Mouse (Mus musculus): ENCODE data around the gene Arf5. TPM values are rescaled to one million over a fixed set of nuclear protein-coding genes. Genes with fewer than 3 reads are reported as not detected.

Gene Arf5
- polyA plus RNA-seq (2015; fragmentation: Nextera tagmentation; extraction: Ambion mirVana): 388 and 403 TPM in 2 replicates

DNA sequence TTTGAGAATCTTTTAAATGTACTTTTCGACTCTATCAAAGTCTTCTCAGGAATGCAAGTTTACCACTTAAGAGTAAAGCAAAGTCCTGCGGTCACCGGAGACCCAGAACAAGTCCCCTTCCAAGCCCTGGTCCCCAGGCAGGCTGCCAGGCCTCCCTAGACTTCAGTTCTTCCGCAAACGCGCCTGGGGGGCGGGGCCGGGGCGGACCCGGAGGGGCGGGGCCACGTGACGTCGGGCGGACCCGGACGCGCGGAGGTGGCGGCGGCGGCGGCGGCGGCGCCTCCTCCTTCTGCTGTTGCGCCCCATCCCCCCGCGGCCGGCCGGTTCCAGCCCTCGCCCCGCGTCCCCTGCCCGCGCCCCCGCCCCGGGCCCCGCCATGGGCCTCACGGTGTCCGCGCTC, at the start of gene Arf5:
Gene Arf5 (plus strand): TSS at position 248 of the 400 bp plus-strand sequence.
- H3K27me3 ChIP-seq: no peaks in the 10 kb centered on the region
- peak within 1 kb of the TSS; percentile 94 for H3K27ac ChIP-seq
- peaks cover 67% of the 10 kb centered on the region for H3K4me1 ChIP-seq (replicated peaks)
- peak within 1 kb of the TSS; percentile 99 for H3K9ac ChIP-seq
- peak within 1 kb of the TSS; percentile 99 for H3K4me3 ChIP-seq (replicated peaks)
- ATAC-seq (ENCODE audit: low read depth): peak; percentile 33
- no peaks in the 10 kb centered on the region for H3K9me3 ChIP-seq (replicated peaks)
- H3K36me3 ChIP-seq: peaks cover 40% of the 10 kb centered on the region
- peak within 1 kb of the TSS; percentile 95 for H3K4me2 ChIP-seq
- under 1% methylated on average over 26 of the region's 42 CpGs for WGBS (ENCODE audit: insufficient replicate concordance)
- peak; percentile 83 for DNase-seq

- Histone ChIP-seq H3K27me3 (no peaks in the 10 kb centered on the region), H3K27ac (no peak overlapping the region), H3K36me3 (no peaks in the 10 kb centered on the region), H3K4me2 (no peak overlapping the region), H3K4me1 (replicated peaks) (no peaks in the 10 kb centered on the region), H3K9me3 (replicated peaks) (no peaks in the 10 kb centered on the region), H3K9ac (no peak overlapping the region), H3K4me3 (replicated peaks) (no peak overlapping the region)
- DNase-seq (no peak), ATAC-seq (ENCODE audit: low read depth) (no peak)
- WGBS (ENCODE audit: insufficient replicate concordance): 41% methylated on average over 4 of the region's 4 CpGs
Observed at GRCm38 (mm10) chr6:28381983-28382382, 41.4 kb upstream of the Arf5 start.

DNA sequence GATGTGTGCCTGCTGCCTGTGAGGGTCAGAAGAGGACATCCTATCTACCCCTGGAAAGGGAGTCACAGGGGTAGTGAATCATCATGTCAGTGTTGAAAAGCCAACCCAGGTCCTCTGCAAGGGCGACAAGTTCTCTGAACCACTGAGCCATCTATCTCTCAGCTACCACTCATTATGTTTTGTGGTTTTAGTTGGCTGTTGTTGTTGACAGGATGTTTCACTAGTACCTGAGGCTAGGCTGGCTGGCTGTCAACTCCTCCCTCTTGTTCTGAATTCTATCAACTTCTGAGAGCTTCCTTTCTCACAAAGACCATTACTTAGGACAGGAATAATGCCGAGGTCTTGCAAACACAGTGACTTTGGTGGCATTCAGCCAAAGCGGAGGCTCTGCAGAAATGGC, 38.2 kb upstream of the Arf5 start:
- H3K36me3 ChIP-seq: no peaks in the 10 kb centered on the region
- H3K4me1 ChIP-seq (replicated peaks): no peaks in the 10 kb centered on the region
- H3K27ac ChIP-seq: no peak overlapping the region
- no peaks in the 10 kb centered on the region for H3K27me3 ChIP-seq
- no peak overlapping the region for H3K9ac ChIP-seq
- ATAC-seq (ENCODE audit: low read depth) (no peak), DNase-seq (no peak)
- 53% methylated on average over 3 of the region's 3 CpGs for WGBS (ENCODE audit: insufficient replicate concordance)
- no peaks in the 10 kb centered on the region for H3K9me3 ChIP-seq (replicated peaks)
- no peak overlapping the region for H3K4me3 ChIP-seq (replicated peaks)
- no peak overlapping the region for H3K4me2 ChIP-seq

DNA sequence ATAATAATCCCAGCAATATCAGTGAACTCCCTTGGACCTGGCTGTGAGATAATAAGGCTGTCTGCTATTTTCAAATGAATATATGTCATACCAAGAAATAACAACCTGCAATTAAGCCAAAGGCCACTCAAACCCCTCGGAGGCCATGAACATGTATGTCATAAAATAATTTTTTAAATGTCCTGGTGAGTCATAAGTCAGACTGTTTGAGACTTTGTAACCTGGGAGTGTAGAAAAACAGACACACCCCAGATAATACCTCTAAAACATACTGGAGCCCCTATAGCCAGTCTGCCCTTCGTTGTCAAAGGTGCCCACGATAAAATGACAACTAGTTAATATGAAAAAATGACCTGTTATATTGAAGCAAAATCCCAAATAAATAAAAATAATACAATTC, 34.3 kb upstream of the Arf5 start:
- H3K27ac ChIP-seq: no peak overlapping the region
- 66% methylated on average over 3 of the region's 3 CpGs for WGBS (ENCODE audit: insufficient replicate concordance)
- no peak for ATAC-seq (ENCODE audit: low read depth)

GRCm38 (mm10) chr6:28396051-28396852, 27.1 kb upstream of the Arf5 start:
- 29% methylated on average over 15 of the region's 15 CpGs for whole genome bisulfite sequencing (ENCODE audit: insufficient replicate concordance)
- DNase-seq: no peak
- H3K4me3 ChIP-seq (replicated peaks): no peak overlapping the region

More for the DNA sequence above, 34.3 kb upstream of the Arf5 start:
- Histone ChIP-seq H3K9ac (no peak overlapping the region), H3K9me3 (replicated peaks) (no peaks in the 10 kb centered on the region), H3K27me3 (peaks cover 2% of the 10 kb centered on the region; the same call in 1 of the 2 replicates), H3K36me3 (no peaks in the 10 kb centered on the region), H3K4me2 (no peak overlapping the region), H3K4me1 (replicated peaks) (no peaks in the 10 kb centered on the region), H3K4me3 (replicated peaks) (no peak overlapping the region)
- DNase-seq: no peak

GRCm38 (mm10) chr6:28396853-28397457, 26.4 kb upstream of the Arf5 start:
- Histone ChIP-seq H3K27me3 (peaks cover 63% of the 10 kb centered on the region), H3K4me1 (replicated peaks) (no peaks in the 10 kb centered on the region), H3K4me3 (replicated peaks) (peak overlapping the region; percentile 41), H3K9me3 (replicated peaks) (no peaks in the 10 kb centered on the region), H3K36me3 (no peaks in the 10 kb centered on the region), H3K4me2 (peak overlapping the region; percentile 59), H3K27ac (no peak overlapping the region), H3K9ac (no peak overlapping the region)
- DNase-seq (no peak), ATAC-seq (ENCODE audit: low read depth) (no peak)
- 4% methylated on average over 19 of the region's 19 CpGs for whole genome bisulfite sequencing (ENCODE audit: insufficient replicate concordance)

More at GRCm38 (mm10) chr6:28396051-28396852, 27.1 kb upstream of the Arf5 start:
- Histone ChIP-seq H3K4me1 (replicated peaks) (no peaks in the 10 kb centered on the region), H3K4me2 (no peak overlapping the region), H3K9ac (no peak overlapping the region), H3K9me3 (replicated peaks) (no peaks in the 10 kb centered on the region), H3K27ac (no peak overlapping the region), H3K27me3 (peaks cover 63% of the 10 kb centered on the region), H3K36me3 (no peaks in the 10 kb centered on the region)
- no peak for ATAC-seq (ENCODE audit: low read depth)

- Histone ChIP-seq H3K4me3 (replicated peaks) (peak within 1 kb of the TSS; percentile 41), H3K27ac (no peak within 1 kb of the TSS), H3K36me3 (no peaks in the 10 kb centered on the region), H3K4me1 (replicated peaks) (no peaks in the 10 kb centered on the region), H3K27me3 (peaks cover 63% of the 10 kb centered on the region), H3K4me2 (peak within 1 kb of the TSS; percentile 59), H3K9me3 (replicated peaks) (no peaks in the 10 kb centered on the region), H3K9ac (no peak within 1 kb of the TSS)
- DNase-seq (no peak), ATAC-seq (ENCODE audit: low read depth) (no peak)
- WGBS (ENCODE audit: insufficient replicate concordance): 2% methylated on average over 33 of the region's 33 CpGs
Observed at GRCm38 (mm10) chr6:28397681-28398203, 25.6 kb upstream of the Arf5 start, which contains the start of gene Zfp800. Zfp800 (minus strand) TSS chr6:28398005.

GRCm38 (mm10) chr6:28398726-28399125, 24.6 kb upstream of the Arf5 start:
- H3K27me3 ChIP-seq: peaks cover 63% of the 10 kb centered on the region
- no peak for ATAC-seq (ENCODE audit: low read depth)
- H3K4me2 ChIP-seq: no peak overlapping the region
- WGBS (ENCODE audit: insufficient replicate concordance): 63% methylated on average over 3 of the region's 3 CpGs
- no peaks in the 10 kb centered on the region for H3K9me3 ChIP-seq (replicated peaks)
- H3K4me1 ChIP-seq (replicated peaks): no peaks in the 10 kb centered on the region
- no peaks in the 10 kb centered on the region for H3K36me3 ChIP-seq
- no peak for DNase-seq
- no peak overlapping the region for H3K27ac ChIP-seq
- H3K4me3 ChIP-seq (replicated peaks): no peak overlapping the region
- no peak overlapping the region for H3K9ac ChIP-seq

- no peak overlapping the region for H3K9ac ChIP-seq
- no peaks in the 10 kb centered on the region for H3K36me3 ChIP-seq
- peaks cover 57% of the 10 kb centered on the region for H3K27me3 ChIP-seq
- H3K4me1 ChIP-seq (replicated peaks): no peaks in the 10 kb centered on the region
- no peak for DNase-seq
- H3K9me3 ChIP-seq (replicated peaks): no peaks in the 10 kb centered on the region
- 71% methylated on average over 4 of the region's 4 CpGs for WGBS (ENCODE audit: insufficient replicate concordance)
- H3K27ac ChIP-seq: no peak overlapping the region
- no peak overlapping the region for H3K4me3 ChIP-seq (replicated peaks)
- no peak overlapping the region for H3K4me2 ChIP-seq
- no peak for ATAC-seq (ENCODE audit: low read depth)
Observed at GRCm38 (mm10) chr6:28399791-28400190, 23.6 kb upstream of the Arf5 start.

DNA sequence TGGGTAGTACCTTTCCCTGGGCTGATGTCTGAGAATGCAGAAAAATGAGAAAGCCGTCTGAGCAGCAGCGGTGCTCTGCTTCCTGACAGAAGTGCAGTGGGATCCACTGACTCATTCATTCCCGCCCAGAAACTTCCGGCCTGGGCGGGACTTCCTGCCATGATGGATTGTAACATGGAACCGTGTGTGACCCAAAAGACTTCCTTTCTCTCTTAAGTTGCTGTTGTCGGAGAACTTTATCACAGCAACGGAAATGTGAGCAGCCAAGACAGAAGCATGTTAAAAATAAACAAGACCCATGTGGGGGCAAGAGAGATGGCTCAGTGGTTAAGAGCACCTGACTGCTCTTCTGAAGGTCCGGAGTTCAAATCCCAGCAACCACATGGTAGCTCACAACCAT, 13.3 kb upstream of the Arf5 start:
- no peaks in the 10 kb centered on the region for H3K4me1 ChIP-seq (replicated peaks)
- H3K27ac ChIP-seq: no peak overlapping the region
- H3K4me3 ChIP-seq (replicated peaks): no peak overlapping the region
- no peaks in the 10 kb centered on the region for H3K27me3 ChIP-seq
- no peaks in the 10 kb centered on the region for H3K9me3 ChIP-seq (replicated peaks)
- 41% methylated on average over 9 of the region's 9 CpGs for WGBS (ENCODE audit: insufficient replicate concordance)
- no peak overlapping the region for H3K9ac ChIP-seq
- ATAC-seq (ENCODE audit: low read depth): no peak
- peaks cover under 1% of the 10 kb centered on the region; the same call in 1 of the 2 replicates for H3K36me3 ChIP-seq
- H3K4me2 ChIP-seq: peak overlapping the region; percentile 3; the same call in 1 of the 2 replicates
- no peak for DNase-seq

GRCm38 (mm10) chr6:28411236-28411635, 12.1 kb upstream of the Arf5 start:
- Histone ChIP-seq H3K36me3 (peaks cover 10% of the 10 kb centered on the region), H3K27me3 (no peaks in the 10 kb centered on the region), H3K27ac (no peak overlapping the region), H3K4me1 (replicated peaks) (no peaks in the 10 kb centered on the region), H3K4me3 (replicated peaks) (no peak overlapping the region), H3K4me2 (no peak overlapping the region), H3K9ac (no peak overlapping the region), H3K9me3 (replicated peaks) (no peaks in the 10 kb centered on the region)
- DNase-seq: no peak
- WGBS (ENCODE audit: insufficient replicate concordance): 48% methylated on average over 2 of the region's 2 CpGs
- no peak for ATAC-seq (ENCODE audit: low read depth)

All from liver, embryonic 13.5 days (tissue).